Mouse (Mus musculus) thymus, postnatal 0 days (tissue): ENCODE results near the gene Dnajc22. TPM values are rescaled to one million over a fixed set of nuclear protein-coding genes. Genes with fewer than 3 reads are reported as not detected.

ENCODE experiments used
- DNase-seq: peaks from one replicate; pipeline ENCODE4 v3.0.0-alpha.2; 2015; ENCODE audit warnings: low spot score
- polyA plus RNA-seq: library from polyadenylated mRNA; unstranded; fragments of >200 nt; fragmentation: Nextera tagmentation; extraction: Ambion mirVana; gene quantifications from 2 replicates; pipeline ENCODE4 v1.2.1, GENCODE M21; 2015

Gene Dnajc22
- polyA plus RNA-seq, 1 experiment from 2014 or later: 0.22 TPM

- no peak for DNase-seq
Measured at GRCm38 (mm10) chr15:99085997-99086396, 7.0 kb upstream of the Dnajc22 start.

- DNase-seq: peak; percentile 53
Measured at GRCm38 (mm10) chr15:99087253-99088075, 5.5 kb upstream of the Dnajc22 start, which contains the start of gene C1ql4. TSS of gene C1ql4 (minus strand) at chr15:99087817.

GRCm38 (mm10) chr15:99088292-99088691 is 4.7 kb upstream of the Dnajc22 start:
- DNase-seq: peak; percentile 79

GRCm38 (mm10) chr15:99089069-99089468 is 3.9 kb upstream of the Dnajc22 start:
- no peak for DNase-seq

- DNase-seq: no peak
Measured at GRCm38 (mm10) chr15:99093291-99094258, 605 bp downstream of the Dnajc22 start.

GRCm38 (mm10) chr15:99094631-99095270 is 1.8 kb downstream of the Dnajc22 start:
- DNase-seq: no peak

- no peak for DNase-seq
Measured at GRCm38 (mm10) chr15:99095356-99095755, 2.4 kb downstream of the Dnajc22 start.

- DNase-seq: no peak
Measured at GRCm38 (mm10) chr15:99096061-99096793, 3.3 kb downstream of the Dnajc22 start.

GRCm38 (mm10) chr15:99096831-99097500 is 4.0 kb downstream of the Dnajc22 start:
- DNase-seq: no peak

GRCm38 (mm10) chr15:99097840-99098492 is 5.0 kb downstream of the Dnajc22 start:
- no peak for DNase-seq

- no peak for DNase-seq
Measured at GRCm38 (mm10) chr15:99098493-99098861, 5.5 kb downstream of the Dnajc22 start.

GRCm38 (mm10) chr15:99099139-99099556 is 6.2 kb downstream of the Dnajc22 start:
- peak; percentile 57 for DNase-seq

GRCm38 (mm10) chr15:99099984-99100383 is 7.0 kb downstream of the Dnajc22 start:
- DNase-seq: no peak

GRCm38 (mm10) chr15:99105238-99105637 is 12.3 kb downstream of the Dnajc22 start:
- DNase-seq: no peak

- DNase-seq: peak; percentile 17
Measured at GRCm38 (mm10) chr15:99107866-99108265, 14.9 kb downstream of the Dnajc22 start.

GRCm38 (mm10) chr15:99111139-99111538 is 18.2 kb downstream of the Dnajc22 start:
- DNase-seq: no peak

- no peak for DNase-seq
Measured at GRCm38 (mm10) chr15:99111809-99112208, 18.8 kb downstream of the Dnajc22 start.

GRCm38 (mm10) chr15:99112843-99113395 is 19.9 kb downstream of the Dnajc22 start:
- no peak for DNase-seq

- peak; percentile 48 for DNase-seq
Measured at GRCm38 (mm10) chr15:99113396-99113975, 20.5 kb downstream of the Dnajc22 start.
